Mouse (Mus musculus): ENCODE data around the gene Lkaaear1. TPM values are rescaled to one million over a fixed set of nuclear protein-coding genes. Genes with fewer than 3 reads are reported as not detected.

Gene Lkaaear1
- total and polyA plus RNA-seq, 3 experiments = not detected

- Histone ChIP-seq H3K27me3 (replicated peaks) (no peaks in the 10 kb centered on the region), H3K36me3 (replicated peaks in 1 of 2; ENCODE audit: control insufficient read depth in 1 of 2, insufficient read depth in 1 of 2, low read length in 1 of 2) (peaks cover 0 to under 1% of the 10 kb centered on the region in 2 experiments), H3K79me2 (replicated peaks; ENCODE audit: control insufficient read depth, extremely low read depth, insufficient read depth, poor library complexity, severe bottlenecking) (peaks cover 12% of the 10 kb centered on the region), H3K4me3 (replicated peaks in 1 of 3; ENCODE audit: low read depth in 2 of 3, low read length in 2 of 3, poor library complexity in 1 of 3) (no peak overlapping the region), H3K4me2 (ENCODE audit: insufficient read depth, low read depth, poor library complexity, severe bottlenecking) (no peak overlapping the region), H3K4me1 (ENCODE audit: control insufficient read depth in 1 of 2, insufficient read depth in 2 of 2) (peaks cover 6 to 29% of the 10 kb centered on the region in 2 experiments), H3K27ac (ENCODE audit: insufficient read depth, low read depth) (no peak overlapping the region), H3K9me3 (replicated peaks; ENCODE audit: low read length) (no peaks in the 10 kb centered on the region), H3K9ac (ENCODE audit: insufficient read depth, low read depth) (no peak overlapping the region)
- TF ChIP-seq NRF1 (IDR thresholded peaks at IDR 0.05; ENCODE audit: low read depth, low read length) (no peak), ZC3H11A (IDR thresholded peaks at IDR 0.05; ENCODE audit: low read depth, low read length) (no peak), MXI1 (IDR thresholded peaks at IDR 0.05; ENCODE audit: low read depth, low read length) (no peak), ZKSCAN1 (IDR thresholded peaks at IDR 0.05; ENCODE audit: borderline replicate concordance, low read depth, low read length) (no peak), IRF4 (IDR thresholded peaks at IDR 0.05; ENCODE audit: low read depth, low read length) (no peak)
- DNase-seq (ENCODE audit: extremely low read depth) = no peak
- dilution Hi-C loops (cut with MboI; ENCODE audit: extremely low pct_ligation_motif_present, extremely low pct_unique_long_range_greater_than_20kb, low sequenced_read_pairs) = no loop called here
- in situ Hi-C loops (cut with MboI; ENCODE audit: low pct_ligation_motif_present, low pct_unique_long_range_greater_than_20kb, low sequenced_read_pairs) = loop anchor here (10.0 kb wide), 2 partner anchors 82 to 292 kb away; no protein-coding TSS in a partner anchor
Measured at GRCm38 (mm10) chr2:181696801-181697420, 1.3 kb downstream of the Lkaaear1 start.

GRCm38 (mm10) chr2:181695776-181696175, 2.5 kb downstream of the Lkaaear1 start:
- no peak for TF ChIP-seq CTCF (conservative IDR thresholded peaks at IDR 0.05 in 1 of 2, IDR thresholded peaks at IDR 0.05 in 1 of 2; ENCODE audit: low read depth in 2 of 2, low read length in 2 of 2)
- TF ChIP-seq ZC3H11A (IDR thresholded peaks at IDR 0.05; ENCODE audit: low read depth, low read length) = no peak
- no peak for TF ChIP-seq NELFE (IDR thresholded peaks at IDR 0.05; ENCODE audit: low read depth, low read length)
- no peak for TF ChIP-seq SIN3A (IDR thresholded peaks at IDR 0.05; ENCODE audit: low read length)
- TF ChIP-seq ZKSCAN1 (IDR thresholded peaks at IDR 0.05; ENCODE audit: borderline replicate concordance, low read depth, low read length) = no peak
- no peak for TF ChIP-seq TBP (conservative IDR thresholded peaks at IDR 0.05; ENCODE audit: low read depth, low read length)
- TF ChIP-seq JUN (IDR thresholded peaks at IDR 0.05; ENCODE audit: insufficient read depth, low read depth, low read length) = no peak
- Histone ChIP-seq H3K79me2 (replicated peaks; ENCODE audit: control insufficient read depth, extremely low read depth, insufficient read depth, poor library complexity, severe bottlenecking) (peaks cover 20% of the 10 kb centered on the region), H3K4me3 (replicated peaks in 1 of 3; ENCODE audit: low read depth in 2 of 3, low read length in 2 of 3, poor library complexity in 1 of 3) (no peak overlapping the region), H3K9ac (ENCODE audit: insufficient read depth, low read depth) (no peak overlapping the region), H3K36me3 (replicated peaks in 1 of 2; ENCODE audit: control insufficient read depth in 1 of 2, insufficient read depth in 1 of 2, low read length in 1 of 2) (peaks cover 6 to 11% of the 10 kb centered on the region in 2 experiments), H3K4me2 (ENCODE audit: insufficient read depth, low read depth, poor library complexity, severe bottlenecking) (no peak overlapping the region), H3K9me3 (replicated peaks; ENCODE audit: low read length) (no peaks in the 10 kb centered on the region), H3K4me1 (ENCODE audit: control insufficient read depth in 1 of 2, insufficient read depth in 2 of 2) (peaks cover 12 to 40% of the 10 kb centered on the region in 2 experiments), H3K27ac (ENCODE audit: insufficient read depth, low read depth) (no peak overlapping the region), H3K27me3 (replicated peaks) (no peaks in the 10 kb centered on the region)
- in situ Hi-C loops (cut with MboI; ENCODE audit: low pct_ligation_motif_present, low pct_unique_long_range_greater_than_20kb, low sequenced_read_pairs) = loop anchor here (10.0 kb wide), 2 partner anchors 81 to 291 kb away; no protein-coding TSS in a partner anchor
- dilution Hi-C loops (cut with MboI; ENCODE audit: extremely low pct_ligation_motif_present, extremely low pct_unique_long_range_greater_than_20kb, low sequenced_read_pairs) = no loop called here
- no peak for DNase-seq (ENCODE audit: extremely low read depth)

- in situ Hi-C loops (cut with MboI; ENCODE audit: low pct_ligation_motif_present, low pct_unique_long_range_greater_than_20kb, low sequenced_read_pairs) = loop anchor here (10.0 kb wide), 2 partner anchors 80 to 290 kb away; no protein-coding TSS in a partner anchor
- TF ChIP-seq UBTF (IDR thresholded peaks at IDR 0.05; ENCODE audit: low read depth, low read length) = no peak
- no peak for TF ChIP-seq CHD1 (IDR thresholded peaks at IDR 0.05; ENCODE audit: low read depth, low read length)
- no peak for TF ChIP-seq KAT2A (IDR thresholded peaks at IDR 0.05; ENCODE audit: insufficient replicate concordance, low read length)
- no peak for TF ChIP-seq JUN (IDR thresholded peaks at IDR 0.05; ENCODE audit: insufficient read depth, low read depth, low read length)
- TF ChIP-seq EP300 (IDR thresholded peaks at IDR 0.05; ENCODE audit: low read length) = no peak
- TF ChIP-seq ZC3H11A (IDR thresholded peaks at IDR 0.05; ENCODE audit: low read depth, low read length) = no peak
- TF ChIP-seq RCOR1 (conservative IDR thresholded peaks at IDR 0.05; ENCODE audit: low read depth, low read length) = no peak
- no peak for TF ChIP-seq ETS1 (conservative IDR thresholded peaks at IDR 0.05; ENCODE audit: low read depth, low read length)
- no peak for TF ChIP-seq PAX5 (IDR thresholded peaks at IDR 0.05; ENCODE audit: low read length)
Measured at GRCm38 (mm10) chr2:181694581-181694980, 3.7 kb downstream of the Lkaaear1 start.

More at GRCm38 (mm10) chr2:181694581-181694980, 3.7 kb downstream of the Lkaaear1 start:
- H3K79me2 ChIP-seq (replicated peaks; ENCODE audit: control insufficient read depth, extremely low read depth, insufficient read depth, poor library complexity, severe bottlenecking) = peaks cover 20% of the 10 kb centered on the region
- peak overlapping the region; percentile 78; the same call in 1 of the 2 replicates for H3K9ac ChIP-seq (ENCODE audit: insufficient read depth, low read depth)
- no peak overlapping the region for H3K27ac ChIP-seq (ENCODE audit: insufficient read depth, low read depth)
- H3K4me2 ChIP-seq (ENCODE audit: insufficient read depth, low read depth, poor library complexity, severe bottlenecking) = 0 out of 2 replicates have a peak overlapping the region, but pooled peaks have one; percentile 64
- peak overlapping the region in 2 of 3 experiments; percentile 70 to 71 for H3K4me3 ChIP-seq (replicated peaks in 1 of 3; ENCODE audit: low read depth in 2 of 3, low read length in 2 of 3, poor library complexity in 1 of 3)
- no peaks in the 10 kb centered on the region for H3K27me3 ChIP-seq (replicated peaks)
- no peak for DNase-seq (ENCODE audit: extremely low read depth)
- no peaks in the 10 kb centered on the region for H3K9me3 ChIP-seq (replicated peaks; ENCODE audit: low read length)
- peaks cover 21 to 52% of the 10 kb centered on the region in 2 experiments for H3K4me1 ChIP-seq (ENCODE audit: control insufficient read depth in 1 of 2, insufficient read depth in 2 of 2)
- H3K36me3 ChIP-seq (replicated peaks in 1 of 2; ENCODE audit: control insufficient read depth in 1 of 2, insufficient read depth in 1 of 2, low read length in 1 of 2) = peaks cover 8 to 23% of the 10 kb centered on the region in 2 experiments
- dilution Hi-C loops (cut with MboI; ENCODE audit: extremely low pct_ligation_motif_present, extremely low pct_unique_long_range_greater_than_20kb, low sequenced_read_pairs) = no loop called here

Data from CH12.LX (cell line).